ENCODE assay signal across 28 mouse cellular contexts in the genomic region with DNA sequence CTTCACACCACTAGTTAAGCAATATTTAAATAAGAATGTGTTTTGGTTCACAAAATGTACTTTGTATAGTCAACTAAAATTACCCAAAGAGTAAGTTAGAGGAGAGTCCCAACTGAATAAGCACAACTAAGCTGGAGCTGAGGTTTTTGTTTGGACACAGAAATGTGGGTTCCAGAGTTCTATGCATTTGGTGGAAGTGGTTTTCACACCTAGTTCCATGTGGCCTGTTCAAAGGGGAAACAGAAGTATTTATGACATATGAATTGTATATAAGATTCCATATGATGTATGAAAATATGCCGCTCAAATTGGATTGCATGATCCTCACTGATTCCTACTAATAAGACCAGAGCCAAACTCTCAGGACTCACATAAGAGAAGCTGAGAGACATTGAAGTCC. TPM values are rescaled to one million over a fixed set of nuclear protein-coding genes. Genes with fewer than 3 reads are reported as not detected.
"Had no signal": no experiment of that assay in that cellular context is flagged by ENCODE, and none has a peak within 500 bp of the region (broad histone marks: within the 10 kb centered on the region; RNA-seq: fewer than 3 reads in every experiment).

No protein-coding gene starts in this region.

- ATAC-seq: inflammation-experienced regulatory T-cells, adult 6 months; intestine, embryonic 16.5 days; lung, postnatal 0 days; midbrain, embryonic 13.5 days had no signal

- H3K4me2 ChIP-seq: limb, embryonic 12.5 days; limb, embryonic 15.5 days; liver, embryonic 15.5 days; lung, embryonic 14.5 days; midbrain, embryonic 13.5 days; neural tube, embryonic 12.5 days; neural tube, embryonic 15.5 days had no signal

- DNase-seq: kidney, adult 18-20 months; kidney, adult 9 months; kidney, postnatal 14 days; kidney, postnatal 4 days; left cerebral cortex, postnatal 4 days; lung, embryonic 14.5 days; right cerebral cortex, adult 18-20 months; right cerebral cortex, postnatal 14 days; right cerebral cortex, postnatal 4 days; thymus, adult 18-20 months; thymus, postnatal 14 days had no signal

- H3K4me1 ChIP-seq: limb, embryonic 12.5 days; limb, embryonic 15.5 days; liver, embryonic 15.5 days; midbrain, embryonic 10.5 days; midbrain, embryonic 13.5 days; neural tube, embryonic 12.5 days; neural tube, embryonic 15.5 days had no signal

- H3K27ac ChIP-seq: limb, embryonic 12.5 days; limb, embryonic 15.5 days; liver, embryonic 15.5 days; macrophage; midbrain, embryonic 10.5 days; midbrain, embryonic 13.5 days; neural tube, embryonic 12.5 days; neural tube, embryonic 15.5 days had no signal

- H3K9ac ChIP-seq: limb, embryonic 12.5 days; limb, embryonic 15.5 days; liver, embryonic 15.5 days; lung, embryonic 14.5 days; midbrain, embryonic 13.5 days; neural tube, embryonic 12.5 days; neural tube, embryonic 15.5 days had no signal

- H3K27me3 ChIP-seq: limb, embryonic 12.5 days; limb, embryonic 15.5 days; liver, embryonic 15.5 days; midbrain, embryonic 13.5 days; neural tube, embryonic 12.5 days; neural tube, embryonic 15.5 days had no signal

- H3K9me3 ChIP-seq: limb, embryonic 12.5 days; limb, embryonic 15.5 days; liver, embryonic 15.5 days; megakaryocyte, embryonic 14.5 days; midbrain, embryonic 10.5 days; midbrain, embryonic 13.5 days; neural tube, embryonic 12.5 days; neural tube, embryonic 15.5 days had no signal

- H3K4me3 ChIP-seq: limb, embryonic 12.5 days; limb, embryonic 15.5 days; liver, embryonic 15.5 days; megakaryocyte, embryonic 14.5 days; midbrain, embryonic 10.5 days; midbrain, embryonic 13.5 days; neural tube, embryonic 12.5 days; neural tube, embryonic 15.5 days had no signal

- H3K36me3 ChIP-seq: limb, embryonic 12.5 days; limb, embryonic 15.5 days; liver, embryonic 15.5 days; midbrain, embryonic 10.5 days; midbrain, embryonic 13.5 days; neural tube, embryonic 12.5 days; neural tube, embryonic 15.5 days had no signal

RNA-seq across cellular contexts. Expression of gene Sell, which starts 13.6 kb away (rescaled TPM):
- total RNA-seq: layer of hippocampus, adult 18-20 months; layer of hippocampus, postnatal 14 days; left cerebral cortex, postnatal 14 days; midbrain, postnatal 0 days had no signal
- polyA plus RNA-seq: limb, embryonic 12.5 days; midbrain, embryonic 10.5 days; midbrain, embryonic 13.5 days; midbrain, postnatal 0 days had no signal

RNA-seq across cellular contexts. Expression of gene Sele, which starts 27.4 kb away (rescaled TPM):
- total RNA-seq: layer of hippocampus, adult 18-20 months; left cerebral cortex, postnatal 4 days; midbrain, postnatal 0 days had no signal
- polyA plus RNA-seq: liver, embryonic 15.5 days; lung, embryonic 14.5 days; lung, postnatal 0 days; macrophage; midbrain, embryonic 10.5 days; midbrain, embryonic 13.5 days; midbrain, postnatal 0 days; neural tube, embryonic 12.5 days; neural tube, embryonic 15.5 days had no signal

RNA-seq across cellular contexts. Expression of gene Selp, which starts 39.6 kb away (rescaled TPM):
- total RNA-seq: layer of hippocampus, adult 18-20 months; layer of hippocampus, postnatal 14 days; left cerebral cortex, adult 8-10 months; left cerebral cortex, postnatal 14 days; midbrain, postnatal 0 days had no signal
- polyA plus RNA-seq: limb, embryonic 12.5 days; lung, embryonic 14.5 days; midbrain, embryonic 10.5 days; midbrain, postnatal 0 days; neural tube, embryonic 12.5 days; neural tube, embryonic 15.5 days had no signal
